28 mouse cellular contexts compared by ENCODE assay signal in genomic region chr12:81640656-81641055, GRCm38 (mm10). TPM values are rescaled to one million over a fixed set of nuclear protein-coding genes. Genes with fewer than 3 reads are reported as not detected.
DNase-seq lines count a peak whose midpoint lies in the region; ATAC-seq and TF ChIP-seq lines count a peak whose summit lies in the region.
"Had no signal": no experiment of that assay in that cellular context is flagged by ENCODE, and none has a peak within 500 bp of the region (broad histone marks: within the 10 kb centered on the region; RNA-seq: fewer than 3 reads in every experiment).

No protein-coding gene starts in this region.

- no peak for TF ChIP-seq POLR2A in MEL (IDR thresholded peaks at IDR 0.05; ENCODE audit: control insufficient read depth in 1 of 2, insufficient read depth in 1 of 2, low read depth in 1 of 2, low read length in 2 of 2, poor library complexity in 1 of 2)

- no peaks in the 10 kb centered on the region for H3K9me3 ChIP-seq in megakaryocyte, embryonic 14.5 days
- H3K9me3 ChIP-seq in MEL (replicated peaks; ENCODE audit: insufficient read depth, low read length) = no peaks in the 10 kb centered on the region
- H3K9me3 ChIP-seq: embryonic facial prominence, embryonic 13.5 days; embryonic facial prominence, embryonic 15.5 days; forebrain, embryonic 10.5 days; forebrain, embryonic 12.5 days; G1E had no signal

- H3K27me3 ChIP-seq in megakaryocyte, embryonic 14.5 days (replicated peaks) = peaks cover 22% of the 10 kb centered on the region
- peaks cover 3 to 9% of the 10 kb centered on the region in 2 experiments; a peak in 3 of 4 replicates for H3K27me3 ChIP-seq in MEL (ENCODE audit: control insufficient read depth in 1 of 2, insufficient read depth in 2 of 2, low read length in 2 of 2)
- H3K27me3 ChIP-seq: CH12.LX; embryonic facial prominence, embryonic 13.5 days; embryonic facial prominence, embryonic 15.5 days; forebrain, embryonic 12.5 days; Patski had no signal

- H3K36me3 ChIP-seq in megakaryocyte, embryonic 14.5 days (replicated peaks; ENCODE audit: low read length) = no peaks in the 10 kb centered on the region
- no peaks in the 10 kb centered on the region for H3K36me3 ChIP-seq in MEL (ENCODE audit: control insufficient read depth in 1 of 2, insufficient read depth in 2 of 2, low read length in 2 of 2)
- H3K36me3 ChIP-seq: embryonic facial prominence, embryonic 13.5 days; embryonic facial prominence, embryonic 15.5 days; forebrain, embryonic 12.5 days; G1E had no signal

- no peak overlapping the region for H3K9ac ChIP-seq in MEL (ENCODE audit: control insufficient read depth, low read depth, low read length, poor library complexity, severe bottlenecking)
- H3K9ac ChIP-seq: embryonic facial prominence, embryonic 13.5 days; embryonic facial prominence, embryonic 15.5 days; forebrain, embryonic 12.5 days had no signal

- H3K4me1 ChIP-seq in megakaryocyte, embryonic 14.5 days = peaks cover 32% of the 10 kb centered on the region
- no peaks in the 10 kb centered on the region for H3K4me1 ChIP-seq in MEL (ENCODE audit: control insufficient read depth in 1 of 2, insufficient read depth in 2 of 2, low read length in 2 of 2)
- H3K4me1 ChIP-seq: embryonic facial prominence, embryonic 13.5 days; embryonic facial prominence, embryonic 15.5 days had no signal

- TF ChIP-seq RAD21 in MEL (IDR thresholded peaks at IDR 0.05; ENCODE audit: low read depth, low read length) = no peak

- no peaks in the 10 kb centered on the region for H3K79me2 ChIP-seq in MEL (ENCODE audit: control insufficient read depth, insufficient read depth, low read length, poor library complexity)

- TF ChIP-seq CTCF in MEL (IDR thresholded peaks at IDR 0.05 in 2 of 3, conservative IDR thresholded peaks at IDR 0.05 in 1 of 3; ENCODE audit: control insufficient read depth in 1 of 3, insufficient read depth in 1 of 3, low read depth in 2 of 3, low read length in 3 of 3, poor library complexity in 1 of 3, severe bottlenecking in 1 of 3) = no peak

- H3K27ac ChIP-seq in MEL (ENCODE audit: control insufficient read depth, low read depth, low read length) = no peak overlapping the region
- H3K27ac ChIP-seq: embryonic facial prominence, embryonic 13.5 days; embryonic facial prominence, embryonic 15.5 days; forebrain, embryonic 10.5 days; forebrain, embryonic 12.5 days had no signal

- TF ChIP-seq EP300 in MEL (IDR thresholded peaks at IDR 0.05; ENCODE audit: low read depth in 1 of 2, low read length in 2 of 2) = no peak

- H3K4me3 ChIP-seq in megakaryocyte, embryonic 14.5 days (replicated peaks) = peak overlapping the region; percentile 62
- H3K4me3 ChIP-seq in MEL (ENCODE audit: control insufficient read depth in 1 of 2, insufficient read depth in 1 of 2, low read depth in 2 of 2, low read length in 2 of 2) = no peak overlapping the region
- H3K4me3 ChIP-seq: embryonic facial prominence, embryonic 13.5 days; embryonic facial prominence, embryonic 15.5 days; erythroblast, embryonic 14.5 days; forebrain, embryonic 10.5 days; forebrain, embryonic 12.5 days had no signal

- ATAC-seq in megakaryocyte, adult 5-6 weeks (ENCODE audit: poor library complexity, severe bottlenecking) = no peak
- ATAC-seq: activated CD4-positive, CD25-positive, alpha-beta regulatory T cell, adult 4 months; CD4-positive, CD25-positive, alpha-beta regulatory T cell, adult 4 months; forebrain, embryonic 14.5 days; forebrain, embryonic 16.5 days; Patski had no signal

- DNase-seq in MEL (ENCODE audit: low read depth, low spot score) = peak; percentile 5
- DNase-seq in left cerebral cortex, adult 9 months (ENCODE audit: low spot score in 2 of 2) = no peak
- DNase-seq in thymus, postnatal 4 days = no peak
- DNase-seq: adrenal gland, adult 8-10 months; adrenal gland, postnatal 14 days; adrenal gland, postnatal 36 days; B cell, adult 2 months; cerebellum, adult 11-12 months; cerebellum, adult 2 months; cerebellum, adult 9-10 months; cerebellum, postnatal 14 days; cerebellum, postnatal 36 days; embryo, embryonic 11 days had no signal

TF ChIP-seq in MEL, 35 proteins besides CTCF, POLR2A, EP300 and RAD21:
- TF ChIP-seq MAFK (IDR thresholded peaks at IDR 0.05; ENCODE audit: borderline replicate concordance, low read depth, low read length) (no peak), CHD2 (IDR thresholded peaks at IDR 0.05; ENCODE audit: low read length) (no peak), TBP (IDR thresholded peaks at IDR 0.05; ENCODE audit: low read depth, low read length) (no peak), TCF12 (IDR thresholded peaks at IDR 0.05; ENCODE audit: low read depth, low read length) (no peak), MAX (IDR thresholded peaks at IDR 0.05; ENCODE audit: low read length) (no peak), SIN3A (IDR thresholded peaks at IDR 0.05; ENCODE audit: low read length) (no peak), KAT2A (conservative IDR thresholded peaks at IDR 0.05; ENCODE audit: low read depth, low read length) (no peak), HCFC1 (IDR thresholded peaks at IDR 0.05; ENCODE audit: low read depth, low read length) (no peak), BHLHE40 (IDR thresholded peaks at IDR 0.05; ENCODE audit: borderline replicate concordance, low read depth, low read length) (no peak), ETS1 (IDR thresholded peaks at IDR 0.05; ENCODE audit: low read depth, low read length) (no peak), E2F4 (IDR thresholded peaks at IDR 0.05; ENCODE audit: borderline replicate concordance, low read depth, low read length) (no peak), MYB (IDR thresholded peaks at IDR 0.05; ENCODE audit: low read depth, low read length) (no peak), ZMIZ1 (IDR thresholded peaks at IDR 0.05; ENCODE audit: low read depth, low read length) (no peak), SMC3 (IDR thresholded peaks at IDR 0.05; ENCODE audit: low read depth, low read length) (no peak), USF2 (IDR thresholded peaks at IDR 0.05; ENCODE audit: borderline replicate concordance in 1 of 2, insufficient read depth in 1 of 2, low read depth in 1 of 2, low read length in 2 of 2) (no peak), NRF1 (IDR thresholded peaks at IDR 0.05; ENCODE audit: insufficient read depth, low read depth, low read length, poor library complexity, severe bottlenecking) (no peak), UBTF (IDR thresholded peaks at IDR 0.05; ENCODE audit: borderline replicate concordance, insufficient read depth, low read depth, low read length) (no peak), CHD1 (IDR thresholded peaks at IDR 0.05; ENCODE audit: low read depth, low read length) (no peak)
TF ChIP-seq in MEL: peak in this region for 0.

RNA-seq across cellular contexts. Expression of gene Ttc9, which starts 9.6 kb away (rescaled TPM):
- polyA plus RNA-seq in megakaryocyte, embryonic 14.5 days (2012; ENCODE audit: insufficient read depth, low replicate concordance) = 3.1 and 3.7 TPM in 2 replicates
- 0.31 TPM in 1 of 2 replicates, not detected in the other for total RNA-seq in megakaryocyte, adult 5-6 weeks (2015)
- not detected in 2 replicates for total RNA-seq in megakaryocyte, adult 5-6 weeks (2017)
- not detected in 2 replicates for total RNA-seq in MEL (2012; rRNA removed)
- polyA plus RNA-seq in MEL (2012; ENCODE audit: insufficient read depth in 1 of 2, insufficient read length in 2 of 2, low read depth in 1 of 2, low replicate concordance in 2 of 2, missing spikeins in 1 of 2) = not detected
- total RNA-seq: CH12.LX; common myeloid progenitor, adult 5-6 weeks had no signal
- polyA plus RNA-seq: activated CD4-positive, CD25-positive, alpha-beta regulatory T cell, adult 4 months; erythroblast, embryonic 14.5 days; G1E had no signal

RNA-seq across cellular contexts. Expression of gene Med6, which starts 45.8 kb away (rescaled TPM):
- polyA plus RNA-seq in megakaryocyte, embryonic 14.5 days (2012; ENCODE audit: insufficient read depth, low replicate concordance) = 2.8 TPM in 1 of 2 replicates, not detected in the other
- total RNA-seq in megakaryocyte, adult 5-6 weeks (2015) = 42.1 and 45.7 TPM in 2 replicates
- total RNA-seq in megakaryocyte, adult 5-6 weeks (2017) = 81.4 and 91.0 TPM in 2 replicates
- total RNA-seq in MEL (2012; rRNA removed) = 41.8 and 49.2 TPM in 2 replicates
- polyA plus RNA-seq in MEL (2012; ENCODE audit: insufficient read depth in 1 of 2, insufficient read length in 2 of 2, low read depth in 1 of 2, low replicate concordance in 2 of 2, missing spikeins in 1 of 2) = 10 to 100 TPM in 1 of 2 experiments, not detected in 1; 44.4 TPM
